Mouse (Mus musculus): ENCODE measurements around the gene Pxt1. TPM values are rescaled to one million over a fixed set of nuclear protein-coding genes. Genes with fewer than 3 reads are reported as not detected.
A peak's percentile ranks its signal among the peaks of the same experiment; 100 is the strongest.

Gene Pxt1
- total and polyA plus RNA-seq, 3 experiments = 0.14 to 0.52 TPM; not detected in 1

DNA sequence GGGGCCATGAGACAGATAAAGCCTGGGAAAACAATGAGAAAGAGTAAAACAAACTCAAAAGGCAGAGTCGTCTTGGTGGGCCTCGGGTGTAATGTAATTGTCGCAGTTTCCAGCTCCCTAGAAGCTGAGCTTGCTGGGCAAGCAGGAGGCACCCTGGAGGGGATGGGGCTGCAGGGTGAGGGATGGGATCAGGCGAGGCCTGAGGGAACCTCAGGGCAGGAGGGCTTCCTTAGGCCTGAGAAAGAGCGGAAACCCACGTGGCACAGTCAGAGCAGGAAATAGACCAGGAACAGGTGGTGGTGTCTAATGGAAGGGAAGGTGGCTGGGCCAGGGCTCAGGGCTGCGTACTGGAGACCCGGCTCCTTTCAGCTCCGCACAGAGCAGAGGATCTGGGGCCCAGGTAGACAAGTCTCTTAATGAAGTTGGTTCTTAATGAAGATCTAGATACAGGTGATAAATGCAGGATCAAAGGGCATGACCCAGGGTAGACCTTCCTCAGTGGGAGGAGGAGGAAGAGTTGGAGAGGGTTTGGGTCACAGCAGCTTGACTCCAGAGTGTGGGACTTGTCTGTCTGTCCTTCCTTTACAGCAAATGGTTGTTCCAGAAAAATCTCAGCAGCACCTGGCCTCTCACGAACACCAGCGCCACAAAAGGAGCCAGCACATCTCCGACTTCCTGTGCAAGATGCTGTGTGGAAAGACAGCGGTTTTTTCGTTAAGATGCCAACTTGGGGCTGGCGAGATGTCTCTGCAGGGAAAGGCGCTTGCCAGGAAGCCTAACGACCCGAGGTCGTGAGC, 9.3 kb downstream of the Pxt1 start:
- H3K27ac ChIP-seq = no peak overlapping the region
- TF ChIP-seq POLR2A (IDR thresholded peaks at IDR 0.05; ENCODE audit: insufficient read depth, low read depth, low read length) (no peak), CTCF (IDR thresholded peaks at IDR 0.05) (no peak), EP300 (IDR thresholded peaks at IDR 0.05; ENCODE audit: insufficient read depth, low read depth, low read length) (no peak)
- H3K4me3 ChIP-seq = no peak overlapping the region
- intact Hi-C loops (cut with DNase I) = loop anchor here (5.0 kb wide), 1 partner anchor 88 kb away; no protein-coding TSS in a partner anchor
- peaks cover 7% of the 10 kb centered on the region for H3K4me1 ChIP-seq (ENCODE audit: control insufficient read depth, insufficient read depth, low read length)
- H3K9ac ChIP-seq (ENCODE audit: low read depth, low read length) = no peak overlapping the region
- no peaks in the 10 kb centered on the region for H3K36me3 ChIP-seq (ENCODE audit: control insufficient read depth, insufficient read depth, low read length)
- H3K79me2 ChIP-seq (replicated peaks; ENCODE audit: control insufficient read depth, insufficient read depth, low read length) = no peaks in the 10 kb centered on the region
- no peak for DNase-seq
- no peaks in the 10 kb centered on the region for H3K27me3 ChIP-seq (ENCODE audit: control insufficient read depth, insufficient read depth, low read length)
- 66% methylated on average over 19 of the region's 19 CpGs for WGBS

DNA sequence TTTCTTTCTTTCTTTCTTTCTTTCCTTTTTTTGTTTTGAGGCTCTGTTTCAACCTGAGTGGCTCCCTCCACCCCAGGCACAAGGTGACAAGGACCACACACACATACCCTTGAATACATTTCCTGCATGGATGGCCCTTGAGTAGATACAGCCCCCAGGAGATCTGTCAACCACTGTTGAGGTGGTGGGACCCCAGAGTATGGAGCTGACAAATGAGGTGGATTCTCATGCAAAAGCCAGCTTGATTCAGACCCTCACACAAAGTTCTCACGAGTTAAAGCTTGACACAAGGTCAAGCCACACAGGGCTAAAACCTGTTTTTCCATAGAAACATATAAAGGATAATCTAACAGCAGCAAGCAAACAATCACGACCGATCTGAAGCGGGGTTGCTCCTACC, 11.4 kb downstream of the Pxt1 start:
- Histone ChIP-seq H3K4me1 (ENCODE audit: control insufficient read depth, insufficient read depth, low read length) (peaks cover 8% of the 10 kb centered on the region), H3K9ac (ENCODE audit: low read depth, low read length) (no peak overlapping the region), H3K27me3 (ENCODE audit: control insufficient read depth, insufficient read depth, low read length) (no peaks in the 10 kb centered on the region), H3K4me3 (no peak overlapping the region), H3K36me3 (ENCODE audit: control insufficient read depth, insufficient read depth, low read length) (no peaks in the 10 kb centered on the region), H3K27ac (no peak overlapping the region), H3K79me2 (replicated peaks; ENCODE audit: control insufficient read depth, insufficient read depth, low read length) (no peaks in the 10 kb centered on the region)
- WGBS = 88% methylated on average over 4 of the region's 4 CpGs
- intact Hi-C loops (cut with DNase I) = loop anchor here (5.0 kb wide), 1 partner anchor 90 kb away; no protein-coding TSS in a partner anchor
- DNase-seq = no peak
- TF ChIP-seq POLR2A (IDR thresholded peaks at IDR 0.05; ENCODE audit: insufficient read depth, low read depth, low read length) = no peak
- no peak for TF ChIP-seq EP300 (IDR thresholded peaks at IDR 0.05; ENCODE audit: insufficient read depth, low read depth, low read length)
- TF ChIP-seq CTCF (IDR thresholded peaks at IDR 0.05) = no peak

- no peaks in the 10 kb centered on the region for H3K79me2 ChIP-seq (replicated peaks; ENCODE audit: control insufficient read depth, insufficient read depth, low read length)
- TF ChIP-seq EP300 (IDR thresholded peaks at IDR 0.05; ENCODE audit: insufficient read depth, low read depth, low read length) (no peak), CTCF (IDR thresholded peaks at IDR 0.05) (no peak), POLR2A (IDR thresholded peaks at IDR 0.05; ENCODE audit: insufficient read depth, low read depth, low read length) (no peak)
- H3K4me1 ChIP-seq (ENCODE audit: control insufficient read depth, insufficient read depth, low read length) = peaks cover 10% of the 10 kb centered on the region
- intact Hi-C loops (cut with DNase I) = loop anchor here (1.0 to 5.0 kb wide), 2 partner anchors 21 to 91 kb away; no protein-coding TSS in a partner anchor
- H3K27me3 ChIP-seq (ENCODE audit: control insufficient read depth, insufficient read depth, low read length) = no peaks in the 10 kb centered on the region
- no peak overlapping the region for H3K4me3 ChIP-seq
- H3K9ac ChIP-seq (ENCODE audit: low read depth, low read length) = no peak overlapping the region
- DNase-seq = no peak
- H3K27ac ChIP-seq = peak overlapping the region; percentile 65
- H3K36me3 ChIP-seq (ENCODE audit: control insufficient read depth, insufficient read depth, low read length) = no peaks in the 10 kb centered on the region
- WGBS = 74% methylated on average over 18 of the region's 18 CpGs
Measured at GRCm38 (mm10) chr17:28931436-28932211, 12.0 kb downstream of the Pxt1 start.

DNA sequence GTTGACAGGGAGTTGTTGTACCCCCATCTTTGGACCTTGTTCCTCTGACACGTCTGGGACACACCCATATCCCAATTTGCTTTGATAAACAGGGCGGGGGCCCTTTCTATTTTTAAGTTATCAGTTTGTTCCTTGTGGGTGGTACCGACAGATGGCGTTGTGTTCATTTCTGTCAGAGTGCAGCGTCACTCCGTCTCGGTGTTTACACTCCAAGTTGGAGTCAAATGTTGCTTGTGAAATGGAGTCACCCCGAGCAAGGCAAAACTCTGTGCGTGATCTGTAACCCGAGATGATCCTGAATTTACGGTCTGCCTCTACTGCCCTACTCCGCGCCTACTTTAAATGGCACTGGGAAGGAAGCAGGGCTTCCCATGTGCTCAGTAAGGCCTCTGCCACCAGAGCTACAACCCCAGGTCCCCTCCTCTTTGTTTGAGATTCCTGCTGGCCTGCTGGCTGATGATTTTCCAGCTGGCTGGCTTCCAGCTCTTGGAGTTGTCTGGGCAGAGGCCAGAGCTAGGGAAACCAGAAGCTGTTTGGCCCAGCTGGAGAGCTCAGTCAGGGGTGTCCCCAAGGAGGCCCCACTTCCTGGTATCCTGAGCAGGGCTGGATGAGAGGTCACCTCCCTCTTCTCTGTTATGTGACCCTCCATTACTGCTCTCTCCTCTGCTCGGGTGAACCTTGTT, 13.1 kb downstream of the Pxt1 start:
- Histone ChIP-seq H3K36me3 (ENCODE audit: control insufficient read depth, insufficient read depth, low read length) (no peaks in the 10 kb centered on the region), H3K9ac (ENCODE audit: low read depth, low read length) (0 out of 2 replicates have a peak overlapping the region, but pooled peaks have one; percentile 4), H3K27me3 (ENCODE audit: control insufficient read depth, insufficient read depth, low read length) (no peaks in the 10 kb centered on the region), H3K4me3 (peak overlapping the region; percentile 8; the same call in 1 of the 2 replicates), H3K79me2 (replicated peaks; ENCODE audit: control insufficient read depth, insufficient read depth, low read length) (no peaks in the 10 kb centered on the region), H3K4me1 (ENCODE audit: control insufficient read depth, insufficient read depth, low read length) (peaks cover 10% of the 10 kb centered on the region), H3K27ac (peak overlapping the region; percentile 65)
- WGBS = 6% methylated on average over 14 of the region's 14 CpGs
- peak; percentile 93 to 95 for DNase-seq
- TF ChIP-seq CTCF (IDR thresholded peaks at IDR 0.05) (peak; percentile 67), EP300 (IDR thresholded peaks at IDR 0.05; ENCODE audit: insufficient read depth, low read depth, low read length) (peak; percentile 80), POLR2A (IDR thresholded peaks at IDR 0.05; ENCODE audit: insufficient read depth, low read depth, low read length) (0 out of 2 replicates have a peak, but pooled peaks have one; percentile 9)
- intact Hi-C loops (cut with DNase I) = loop anchor here (1.0 to 5.0 kb wide), 2 partner anchors 22 to 92 kb away; no protein-coding TSS in a partner anchor

- WGBS = 93% methylated on average over 4 of the region's 4 CpGs
- no peak overlapping the region; the same call in 1 of the 2 replicates for H3K27ac ChIP-seq
- H3K9ac ChIP-seq (ENCODE audit: low read depth, low read length) = no peak overlapping the region
- H3K79me2 ChIP-seq (replicated peaks; ENCODE audit: control insufficient read depth, insufficient read depth, low read length) = no peaks in the 10 kb centered on the region
- peaks cover 10% of the 10 kb centered on the region for H3K4me1 ChIP-seq (ENCODE audit: control insufficient read depth, insufficient read depth, low read length)
- no peak overlapping the region for H3K4me3 ChIP-seq
- no peaks in the 10 kb centered on the region for H3K27me3 ChIP-seq (ENCODE audit: control insufficient read depth, insufficient read depth, low read length)
- intact Hi-C loops (cut with DNase I) = loop anchor here (5.0 kb wide), 3 partner anchors 127 to 237 kb away; partner anchors contain the start of genes Brpf3, Mapk14 and Slc26a8
- TF ChIP-seq CTCF (IDR thresholded peaks at IDR 0.05) (no peak), EP300 (IDR thresholded peaks at IDR 0.05; ENCODE audit: insufficient read depth, low read depth, low read length) (no peak), POLR2A (IDR thresholded peaks at IDR 0.05; ENCODE audit: insufficient read depth, low read depth, low read length) (no peak)
- no peak for DNase-seq
- no peaks in the 10 kb centered on the region for H3K36me3 ChIP-seq (ENCODE audit: control insufficient read depth, insufficient read depth, low read length)
Measured at GRCm38 (mm10) chr17:28929369-28929768, 14.3 kb downstream of the Pxt1 start.

Data from heart, adult 2 months (tissue).